ENCODE assay signal across 29 mouse cellular contexts in the genomic region with DNA sequence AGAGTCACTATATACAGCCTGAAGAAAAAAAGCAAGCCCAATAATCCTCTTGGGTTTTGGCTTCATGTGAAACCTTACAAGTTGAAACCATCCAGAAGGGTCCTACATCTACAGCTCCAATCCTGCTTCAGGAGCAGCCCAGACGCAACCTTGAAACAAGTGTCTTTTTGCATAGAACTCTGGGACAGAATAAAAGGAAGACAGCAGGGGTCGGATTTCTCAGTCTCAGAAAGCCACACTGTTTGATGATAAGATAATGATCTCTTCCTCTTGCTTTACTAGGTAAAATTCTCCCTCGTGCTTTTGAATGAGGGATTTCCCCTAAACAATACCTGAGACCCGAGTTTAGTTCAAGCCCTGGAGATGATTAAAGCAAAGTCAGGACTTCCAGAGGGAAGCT.
"Had no signal": no experiment of that assay in that cellular context is flagged by ENCODE, and none has a peak within 500 bp of the region (broad histone marks: within the 10 kb centered on the region; RNA-seq: fewer than 3 reads in every experiment).

No protein-coding gene starts in this region.

- H3K9me3 ChIP-seq: limb, embryonic 10.5 days; limb, embryonic 12.5 days; limb, embryonic 13.5 days; limb, embryonic 15.5 days; liver, embryonic 12.5 days; liver, embryonic 13.5 days; liver, embryonic 15.5 days; lung, embryonic 15.5 days; megakaryocyte, embryonic 14.5 days; midbrain, embryonic 10.5 days; midbrain, embryonic 12.5 days; midbrain, embryonic 13.5 days; neural tube, embryonic 12.5 days; neural tube, embryonic 13.5 days had no signal

- H3K27ac ChIP-seq: limb, embryonic 10.5 days; limb, embryonic 12.5 days; limb, embryonic 13.5 days; limb, embryonic 15.5 days; liver, embryonic 12.5 days; liver, embryonic 13.5 days; liver, embryonic 14.5 days; liver, embryonic 15.5 days; lung, embryonic 15.5 days; macrophage; midbrain, embryonic 10.5 days; midbrain, embryonic 12.5 days; midbrain, embryonic 13.5 days; midbrain, embryonic 15.5 days; neural tube, embryonic 12.5 days; neural tube, embryonic 13.5 days had no signal

- H3K27me3 ChIP-seq: limb, embryonic 12.5 days; limb, embryonic 13.5 days; limb, embryonic 15.5 days; liver, embryonic 12.5 days; liver, embryonic 13.5 days; liver, embryonic 15.5 days; lung, embryonic 15.5 days; megakaryocyte, embryonic 14.5 days; midbrain, embryonic 12.5 days; midbrain, embryonic 13.5 days; midbrain, embryonic 15.5 days; neural tube, embryonic 12.5 days; neural tube, embryonic 13.5 days had no signal

- H3K36me3 ChIP-seq: limb, embryonic 10.5 days; limb, embryonic 12.5 days; limb, embryonic 13.5 days; limb, embryonic 15.5 days; liver, embryonic 12.5 days; liver, embryonic 13.5 days; liver, embryonic 15.5 days; lung, embryonic 15.5 days; midbrain, embryonic 10.5 days; midbrain, embryonic 12.5 days; midbrain, embryonic 13.5 days; midbrain, embryonic 15.5 days; neural tube, embryonic 12.5 days; neural tube, embryonic 13.5 days had no signal

- DNase-seq: left cerebral cortex, postnatal 4 days; liver; liver, embryonic 13.5 days; liver, postnatal 0 days; lung, adult 18-20 months; lung, adult 2 months; lung, embryonic 14.5 days; lung, postnatal 10 days; lung, postnatal 14 days; lung, postnatal 36 days; lung, postnatal 4 days; midbrain, embryonic 14.5 days had no signal

- H3K4me1 ChIP-seq: limb, embryonic 10.5 days; limb, embryonic 12.5 days; limb, embryonic 13.5 days; limb, embryonic 15.5 days; liver, embryonic 12.5 days; liver, embryonic 13.5 days; liver, embryonic 15.5 days; megakaryocyte, embryonic 14.5 days; midbrain, embryonic 12.5 days; midbrain, embryonic 13.5 days; midbrain, embryonic 15.5 days; neural tube, embryonic 13.5 days had no signal

- H3K4me3 ChIP-seq: limb, embryonic 10.5 days; limb, embryonic 12.5 days; limb, embryonic 13.5 days; limb, embryonic 15.5 days; liver, embryonic 12.5 days; liver, embryonic 13.5 days; liver, embryonic 15.5 days; lung, embryonic 15.5 days; megakaryocyte, embryonic 14.5 days; midbrain, embryonic 10.5 days; midbrain, embryonic 12.5 days; midbrain, embryonic 13.5 days; midbrain, embryonic 15.5 days; myocyte; neural tube, embryonic 12.5 days; neural tube, embryonic 13.5 days had no signal
